Mouse (Mus musculus) mature B cell (primary cell): Measurements from ENCODE around the gene Bex6.
"Not testable (repeated sequence)": the region's sequence is repeated elsewhere in the genome, so short reads cannot be mapped to it uniquely, and the experiment has no call there.

ENCODE experiments used
- in situ Hi-C: fragments of 300-500 bp; cut with MboI; formaldehyde crosslinking; loops from 2 replicates; pipeline ENCODE4 v1.14.3; 2019

Gene Bex6

DNA sequence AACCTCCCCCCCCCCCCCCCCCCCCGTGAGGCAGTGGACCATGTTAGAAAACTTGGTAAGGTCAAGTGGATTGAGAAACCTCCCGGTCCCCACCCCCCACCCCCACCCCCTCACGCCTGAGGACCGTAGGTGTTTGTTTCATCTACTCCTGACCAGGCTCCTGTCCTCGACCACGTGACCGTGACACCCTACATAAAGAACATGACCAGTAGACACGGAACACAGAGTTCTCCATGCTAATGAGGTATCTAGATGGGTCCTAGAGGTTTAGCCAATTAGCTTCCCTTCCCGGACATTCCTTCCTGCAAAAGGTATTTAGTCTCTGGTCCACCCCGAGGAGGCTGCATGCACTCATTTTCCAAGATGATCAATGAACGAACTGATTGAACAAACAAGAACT, 6.2 kb upstream of the Bex6 start:
- in situ Hi-C loops = no loop called here

GRCm38 (mm10) chr16:32174340-32175005, 5.2 kb upstream of the Bex6 start:
- in situ Hi-C loops = no loop called here

DNA sequence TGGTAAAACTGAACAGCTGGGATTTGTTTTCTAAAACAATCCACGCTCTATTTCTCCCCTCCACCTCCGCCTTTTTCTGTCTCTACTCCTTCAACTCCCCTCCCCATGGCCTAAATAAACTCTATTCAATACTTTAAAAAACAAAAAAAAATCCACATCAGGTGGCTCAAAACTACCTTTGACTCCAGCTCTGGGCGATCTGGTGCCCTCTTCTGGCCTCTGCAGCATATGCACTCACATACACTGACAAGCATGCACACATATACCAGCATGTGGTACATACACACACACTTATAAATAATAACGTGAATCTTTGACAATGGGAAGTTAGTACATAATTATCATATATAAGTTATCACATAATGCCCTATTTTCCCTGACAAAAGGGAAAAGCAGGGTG, 4.6 kb upstream of the Bex6 start:
- in situ Hi-C loops = no loop called here

- in situ Hi-C loops = no loop called here
These were observed 2.5 kb upstream of the Bex6 start for GRCm38 (mm10) chr16:32176896-32177686.

GRCm38 (mm10) chr16:32186056-32186455, 6.4 kb downstream of the Bex6 start:
- in situ Hi-C loops = no loop called here

GRCm38 (mm10) chr16:32189109-32189508, 9.5 kb downstream of the Bex6 start:
- in situ Hi-C loops = no loop called here

- in situ Hi-C loops = no loop called here
These were observed 10.4 kb downstream of the Bex6 start for GRCm38 (mm10) chr16:32190011-32190441.

DNA sequence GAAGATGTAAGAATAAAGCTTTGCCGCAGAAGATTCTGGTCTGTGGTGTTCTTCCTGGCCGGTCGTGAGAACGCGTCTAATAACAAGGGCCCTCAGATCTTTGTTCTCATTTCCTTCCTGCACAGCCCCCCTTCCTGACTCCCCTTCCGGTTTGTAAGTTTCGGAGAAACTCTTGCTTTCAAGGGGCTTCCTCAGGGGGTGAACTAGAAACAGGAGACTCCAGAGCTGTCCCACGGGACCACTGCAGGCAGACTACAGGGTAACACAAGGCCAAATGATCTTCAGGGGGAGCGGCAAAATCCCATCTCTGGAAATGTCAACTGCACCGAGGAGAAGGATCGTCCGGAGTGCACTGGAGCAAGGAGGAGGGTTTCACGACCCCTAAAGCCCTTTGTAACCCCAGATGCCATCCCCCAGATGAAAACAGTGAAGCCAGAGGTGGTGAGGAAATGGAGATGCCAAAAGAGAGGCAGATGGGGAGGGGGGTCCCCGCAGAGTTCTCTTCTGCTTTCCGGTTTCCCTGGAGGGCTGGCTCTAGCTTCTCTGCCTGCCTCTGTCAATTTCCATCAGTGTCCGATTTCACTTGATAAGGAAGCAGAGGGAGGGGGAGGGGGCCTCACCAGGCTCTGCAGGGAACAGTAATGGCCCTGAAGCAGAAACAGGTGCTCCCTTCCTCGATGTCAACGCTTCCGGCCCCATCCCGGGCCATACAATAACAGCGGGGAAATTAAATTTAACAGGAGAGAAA, 20.8 kb downstream of the Bex6 start:
- in situ Hi-C loops = loop anchor here (5.0 kb wide), 2 partner anchors 38 to 88 kb away; no protein-coding TSS in a partner anchor

- in situ Hi-C loops = loop anchor here (5.0 kb wide), 2 partner anchors 39 to 89 kb away; no protein-coding TSS in a partner anchor
These were observed 21.3 kb downstream of the Bex6 start for GRCm38 (mm10) chr16:32201004-32201325.

DNA sequence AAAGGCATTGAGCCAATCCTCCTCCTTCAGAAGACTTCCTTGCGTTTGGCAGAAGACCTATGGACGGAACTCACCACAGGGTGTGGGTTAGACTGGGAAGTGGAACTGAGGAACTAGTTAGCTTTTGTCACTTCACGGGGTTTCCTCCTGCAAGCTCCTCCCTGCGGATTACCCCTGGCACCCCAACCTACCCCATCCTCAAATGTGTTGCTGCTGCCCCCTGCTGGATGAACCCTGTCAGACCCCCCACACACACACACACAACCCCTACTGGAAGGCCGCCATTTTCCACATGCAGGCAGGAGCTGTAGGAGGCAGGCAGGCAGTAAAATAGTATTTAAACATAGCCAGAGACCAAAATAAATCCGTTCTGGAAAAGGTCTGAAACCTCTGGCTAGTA, 23.1 kb downstream of the Bex6 start:
- in situ Hi-C loops = loop anchor here (5.0 kb wide), 2 partner anchors 40 to 90 kb away; no protein-coding TSS in a partner anchor

GRCm38 (mm10) chr16:32204902-32205301, 25.3 kb downstream of the Bex6 start:
- in situ Hi-C loops = loop anchor here (5.0 kb wide), 2 partner anchors 43 to 93 kb away; no protein-coding TSS in a partner anchor

- in situ Hi-C loops = no loop called here
These were observed 34.5 kb downstream of the Bex6 start for GRCm38 (mm10) chr16:32214156-32214555.

- in situ Hi-C loops = no loop called here
These were observed 35.4 kb downstream of the Bex6 start for GRCm38 (mm10) chr16:32214804-32215576.

- in situ Hi-C loops = no loop called here
These were observed 42.2 kb downstream of the Bex6 start for GRCm38 (mm10) chr16:32221803-32222202.

- in situ Hi-C loops = no loop called here
These were observed 42.8 kb downstream of the Bex6 start for GRCm38 (mm10) chr16:32222399-32222798.

DNA sequence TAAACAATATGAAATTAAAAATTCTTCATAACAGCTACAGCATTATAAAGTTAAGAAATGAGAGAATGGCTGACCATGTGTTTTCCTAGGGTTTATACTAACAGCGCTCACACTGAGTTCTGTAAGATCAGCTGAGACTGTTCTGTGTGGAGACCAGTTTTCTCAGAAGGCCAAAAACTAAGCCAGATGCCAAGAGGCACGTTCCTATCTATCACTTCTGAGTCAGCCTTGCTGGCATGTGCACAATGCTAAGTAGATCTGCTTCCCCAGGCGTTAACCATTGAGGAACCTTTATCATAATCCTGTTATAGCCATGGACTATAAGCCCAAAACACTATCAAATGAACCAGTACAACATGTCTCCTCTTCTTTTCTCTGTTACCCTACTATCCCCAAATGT, 52.4 kb downstream of the Bex6 start:
- in situ Hi-C loops = not testable (repeated sequence)
